Mouse (Mus musculus) G1E (cell line): Measurements from ENCODE around the gene Lrrc75a.

Source experiments
- CTCF ChIP-seq: IDR thresholded peaks from 2 replicates; pipeline ENCODE4 v1.5.1; 2012; ENCODE audit warnings: low read depth, low read length, inconsistent platforms, mixed read lengths
- GATA1 ChIP-seq: IDR thresholded peaks from 2 replicates; pipeline ENCODE4 v1.6.1; 2012; ENCODE audit warnings: borderline replicate concordance, low read length, inconsistent platforms, mixed read lengths
- POLR2AphosphoS5 ChIP-seq: IDR thresholded peaks from 2 replicates; pipeline ENCODE4 v1.6.1; 2012; ENCODE audit warnings: low read depth, low read length, inconsistent platforms; ENCODE audit not compliant: insufficient replicate concordance
- TAL1 ChIP-seq: conservative IDR thresholded peaks from 2 replicates; pipeline ENCODE4 v1.6.1; 2012; ENCODE audit warnings: low read depth, low read length, inconsistent platforms, mixed read lengths

DNA sequence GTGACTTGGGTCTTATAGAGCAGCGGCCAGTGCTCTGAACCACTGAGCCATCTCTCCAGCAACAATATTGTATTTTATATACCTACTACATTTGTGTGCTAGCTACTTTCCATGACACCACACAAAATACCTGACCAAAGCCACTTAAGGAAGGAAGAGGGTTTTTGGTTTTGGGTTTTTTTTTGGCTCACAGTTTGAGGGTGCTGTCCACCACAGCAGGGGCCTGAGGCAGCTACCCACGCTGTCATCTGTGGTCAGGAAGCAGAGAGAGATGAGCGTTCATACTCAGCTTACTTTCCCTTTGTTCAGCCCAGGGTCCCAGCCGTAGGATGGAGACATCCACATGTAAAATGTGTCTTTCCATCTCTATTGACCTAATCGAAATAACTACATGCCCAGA lies 61.3 kb downstream of the Lrrc75a start:
- no peak for TF ChIP-seq CTCF
- no peak for TF ChIP-seq GATA1
- no peak for TF ChIP-seq TAL1
- no peak for TF ChIP-seq POLR2AphosphoS5
